Mouse (Mus musculus) stomach, embryonic 15.5 days (tissue): Measurements from ENCODE around the gene Mbnl3. TPM values are rescaled to one million over a fixed set of nuclear protein-coding genes. Genes with fewer than 3 reads are reported as not detected.

Experiments used
- ATAC-seq: fragments of 200-750 bp; cut with Nextera tagmentation; 2 replicates; pipeline ENCODE4 v1.8.0; 2017; ENCODE audit warnings: low read depth, moderate number of reproducible peaks, moderate TSS enrichment; ENCODE audit not compliant: insufficient read depth, low FRiP score
- H3K27ac ChIP-seq: fragments of 300-500 bp; sonication (generic); 2 replicates; pipeline ENCODE4 v1.5.1; 2015; ENCODE audit warnings: mild to moderate bottlenecking, inconsistent platforms
- H3K27me3 ChIP-seq: fragments of 300-500 bp; sonication (generic); replicated peaks from 2 replicates; pipeline ENCODE4 v1.6.1; 2015; ENCODE audit warnings: inconsistent platforms
- H3K36me3 ChIP-seq: fragments of 300-500 bp; sonication (generic); 2 replicates; pipeline ENCODE4 v1.6.1; 2015; ENCODE audit warnings: inconsistent platforms
- H3K4me1 ChIP-seq: fragments of 300-500 bp; sonication (generic); 2 replicates; pipeline ENCODE4 v1.6.1; 2015; ENCODE audit warnings: inconsistent platforms
- H3K4me2 ChIP-seq: fragments of 300-500 bp; sonication (generic); 2 replicates; pipeline ENCODE4 v1.6.1; 2015; ENCODE audit warnings: mild to moderate bottlenecking, inconsistent platforms
- H3K4me3 ChIP-seq: fragments of 300-500 bp; sonication (generic); replicated peaks from 2 replicates; pipeline ENCODE4 v1.5.1; 2015; ENCODE audit warnings: inconsistent platforms
- H3K9ac ChIP-seq: fragments of 300-500 bp; sonication (generic); 2 replicates; pipeline ENCODE4 v1.6.1; 2015; ENCODE audit warnings: inconsistent platforms
- H3K9me3 ChIP-seq: fragments of 300-500 bp; sonication (generic); 2 replicates; pipeline ENCODE4 v1.6.1; 2016; ENCODE audit warnings: inconsistent platforms
- WGBS: fragments of 180-500 bp; shearing (Covaris S2); methylation state at CpG from one replicate; pipeline ENCODE4 v1.1.7; 2015; 5-methylcytosine and 5-hydroxymethylcytosine counted together
- microRNA-seq: library from miRNA; unstranded; fragments of <30 nt; microRNA quantifications from one replicate; pipeline ENCODE4, GENCODE M21; 2016
- polyA plus RNA-seq: library from polyadenylated mRNA; unstranded; fragments of >200 nt; fragmentation: Nextera tagmentation; extraction: Ambion mirVana; gene quantifications from 2 replicates; pipeline ENCODE4 v1.2.1, GENCODE M21; 2015

The Mbnl3 gene
- polyA plus RNA-seq, 1 experiment from 2014 or later, result 10.9 TPM

DNA sequence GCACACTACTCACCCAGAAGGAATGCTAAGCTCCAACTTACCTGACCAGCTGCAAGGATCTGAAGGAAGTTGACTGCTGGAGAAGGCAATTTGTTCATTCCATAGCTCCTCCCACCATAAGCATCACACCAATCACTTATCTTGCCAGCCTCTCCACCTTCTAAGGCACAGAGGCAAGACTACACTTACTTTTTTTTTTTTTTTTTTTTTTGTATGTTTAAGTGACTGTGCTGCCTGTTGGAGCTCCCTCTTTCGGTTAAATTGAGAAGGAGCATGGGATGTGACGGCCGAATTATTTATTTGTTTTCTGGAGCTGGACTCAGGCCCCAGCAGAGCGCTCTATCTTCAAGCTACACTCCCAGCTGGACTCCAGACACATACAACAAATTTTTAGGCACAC is 60.0 kb downstream of the Mbnl3 start:
- Histone ChIP-seq H3K27ac (no peak overlapping the region), H3K27me3 (no peaks in the 10 kb centered on the region), H3K36me3 (no peaks in the 10 kb centered on the region), H3K4me3 (no peak overlapping the region), H3K9ac (no peak overlapping the region), H3K9me3 (no peaks in the 10 kb centered on the region), H3K4me1 (no peaks in the 10 kb centered on the region), H3K4me2 (no peak overlapping the region)
- WGBS, result 35% methylated on average over 4 of the region's 4 CpGs
- ATAC-seq, result no peak

DNA sequence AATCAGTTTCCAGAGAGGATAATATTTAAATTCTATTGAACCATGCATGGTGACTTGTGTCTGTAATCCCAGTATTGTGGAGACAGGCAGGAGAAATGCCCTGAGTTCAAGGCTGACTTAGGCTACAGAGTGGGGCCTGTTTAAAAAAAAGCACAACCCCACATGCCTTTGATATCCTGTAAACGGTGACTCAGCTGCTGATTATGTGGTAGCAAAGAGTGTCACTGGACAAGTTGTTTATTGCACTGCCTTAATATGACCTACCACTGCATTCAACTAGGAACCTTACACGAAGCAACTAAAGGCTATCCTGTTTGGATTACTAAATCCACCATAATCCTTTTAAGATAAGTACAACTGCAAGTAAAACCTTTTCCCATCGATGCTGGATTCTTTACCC is 66.3 kb downstream of the Mbnl3 start:
- WGBS, result 35% methylated on average over 3 of the region's 3 CpGs
- no peaks in the 10 kb centered on the region for H3K36me3 ChIP-seq
- no peaks in the 10 kb centered on the region for H3K4me1 ChIP-seq
- no peak overlapping the region for H3K9ac ChIP-seq
- H3K27ac ChIP-seq, result no peak overlapping the region
- no peaks in the 10 kb centered on the region for H3K27me3 ChIP-seq
- H3K4me2 ChIP-seq, result no peak overlapping the region
- no peaks in the 10 kb centered on the region for H3K9me3 ChIP-seq
- ATAC-seq, result no peak
- H3K4me3 ChIP-seq, result no peak overlapping the region

DNA sequence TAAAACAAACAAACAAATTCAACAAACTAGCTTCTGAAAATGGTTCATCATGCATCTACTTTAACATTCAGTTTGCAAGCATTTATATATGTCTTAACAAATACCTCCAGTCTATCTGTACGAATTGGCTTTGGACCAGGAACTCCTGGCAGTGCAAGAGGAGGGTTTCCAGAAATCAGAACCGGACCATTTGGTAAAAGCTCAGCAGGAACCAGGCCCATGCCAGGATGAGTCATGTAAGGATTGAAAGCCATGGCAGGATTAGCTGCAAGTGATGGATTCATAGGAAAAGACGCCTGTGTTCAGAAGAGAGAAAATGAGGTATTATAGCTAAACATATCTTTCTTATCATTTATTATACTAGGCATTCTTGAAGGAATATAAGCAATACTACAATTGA is 75.0 kb downstream of the Mbnl3 start:
- Histone ChIP-seq H3K4me3 (no peak overlapping the region), H3K4me2 (no peak overlapping the region), H3K27me3 (no peaks in the 10 kb centered on the region), H3K36me3 (no peaks in the 10 kb centered on the region), H3K9me3 (no peaks in the 10 kb centered on the region), H3K4me1 (no peaks in the 10 kb centered on the region), H3K27ac (no peak overlapping the region), H3K9ac (no peak overlapping the region)
- ATAC-seq, result no peak
- WGBS, result 79% methylated on average over 3 of the region's 3 CpGs

DNA sequence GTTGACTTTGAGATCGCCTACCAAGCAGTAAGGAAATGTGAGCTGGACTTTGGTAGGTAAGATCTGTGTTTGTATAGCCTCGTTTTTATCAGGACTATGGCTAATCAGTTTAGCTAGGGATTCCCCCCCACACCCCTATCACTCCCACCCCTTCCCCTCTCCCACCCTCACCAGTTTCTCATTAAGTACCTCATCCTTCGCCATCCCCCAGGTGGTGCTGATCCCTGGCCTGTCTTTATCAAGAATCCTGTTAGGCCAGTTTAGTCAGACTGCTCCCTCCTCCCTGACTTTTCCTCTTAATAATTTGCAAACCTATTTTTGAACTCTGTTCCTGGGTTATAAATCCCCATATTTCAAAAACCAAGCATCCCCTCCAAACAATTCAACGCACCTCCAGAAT is 103.6 kb downstream of the Mbnl3 start:
- Histone ChIP-seq H3K9ac (no peak overlapping the region), H3K4me2 (no peak overlapping the region), H3K36me3 (no peaks in the 10 kb centered on the region), H3K9me3 (no peaks in the 10 kb centered on the region), H3K4me1 (no peaks in the 10 kb centered on the region), H3K4me3 (no peak overlapping the region), H3K27ac (no peak overlapping the region), H3K27me3 (no peaks in the 10 kb centered on the region)
- no peak for ATAC-seq
- 59% methylated on average over 4 of the region's 4 CpGs for WGBS

DNA sequence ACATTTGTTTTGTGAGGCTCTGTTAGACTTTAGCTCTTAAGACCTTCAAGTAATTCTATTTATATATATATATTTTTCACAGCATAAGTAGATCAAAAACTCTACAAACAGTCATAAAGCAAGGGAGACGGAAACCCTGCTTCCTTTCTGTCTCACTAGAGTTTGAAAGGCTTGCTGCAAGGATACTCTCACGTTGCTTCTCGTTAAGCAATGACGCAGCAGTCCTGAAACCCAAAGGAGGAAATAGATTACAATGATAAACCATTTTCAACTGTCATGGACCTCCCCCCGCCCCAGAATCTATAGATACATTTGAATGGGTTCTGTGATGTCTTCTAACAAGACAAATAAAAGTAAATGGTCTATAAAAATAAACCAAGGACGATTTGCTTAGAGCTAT is 121.4 kb downstream of the Mbnl3 start:
- Histone ChIP-seq H3K4me1 (no peaks in the 10 kb centered on the region), H3K9ac (no peak overlapping the region), H3K27me3 (no peaks in the 10 kb centered on the region), H3K36me3 (no peaks in the 10 kb centered on the region), H3K27ac (no peak overlapping the region), H3K9me3 (no peaks in the 10 kb centered on the region), H3K4me2 (no peak overlapping the region), H3K4me3 (no peak overlapping the region)
- WGBS, result 66% methylated on average over 6 of the region's 6 CpGs
- no peak for ATAC-seq

DNA sequence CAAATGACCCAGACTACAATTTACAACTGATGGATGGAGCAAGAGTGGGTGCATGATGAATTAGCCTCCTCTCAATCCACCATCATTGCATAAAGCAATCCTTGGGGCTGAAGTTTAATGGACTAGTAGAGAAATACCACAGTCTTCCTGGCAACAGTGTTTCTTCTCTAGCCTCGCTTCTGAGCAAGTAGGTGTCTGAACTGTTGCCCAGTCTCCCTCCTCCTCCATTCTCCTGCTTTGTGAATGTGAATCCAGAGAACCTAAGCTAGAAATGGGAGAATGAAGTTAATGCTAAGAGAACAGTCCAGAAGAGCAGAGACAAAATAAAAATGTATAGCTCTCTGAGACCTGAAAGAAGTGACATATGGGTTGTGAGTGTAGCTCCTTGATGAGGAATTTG is 122.1 kb downstream of the Mbnl3 start:
- H3K4me1 ChIP-seq, result no peaks in the 10 kb centered on the region
- no peaks in the 10 kb centered on the region for H3K36me3 ChIP-seq
- WGBS, result 54% methylated on average over 1 of the region's 1 CpGs
- H3K27me3 ChIP-seq, result no peaks in the 10 kb centered on the region
- ATAC-seq, result no peak
- H3K27ac ChIP-seq, result no peak overlapping the region
- H3K4me2 ChIP-seq, result no peak overlapping the region
- no peaks in the 10 kb centered on the region for H3K9me3 ChIP-seq
- H3K4me3 ChIP-seq, result no peak overlapping the region
- H3K9ac ChIP-seq, result no peak overlapping the region

DNA sequence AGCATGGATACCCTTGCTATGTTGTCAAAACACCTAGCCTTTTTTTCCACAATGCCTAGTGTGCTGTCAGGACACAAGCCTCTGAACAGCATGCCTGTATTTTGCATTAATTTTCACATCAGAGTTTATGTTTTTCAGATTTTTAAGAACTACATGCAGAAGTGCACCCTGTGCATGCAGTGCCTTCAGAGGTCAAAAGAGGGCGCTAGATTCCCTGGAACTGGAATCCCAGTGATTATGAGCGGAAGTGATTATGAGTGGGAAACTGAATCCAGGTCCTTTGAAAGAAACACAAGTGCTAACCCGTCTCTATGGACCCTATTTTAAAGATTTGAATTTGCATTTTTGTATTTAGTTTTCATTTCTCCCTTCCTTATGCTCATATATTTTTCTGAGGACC is 129.6 kb downstream of the Mbnl3 start:
- Histone ChIP-seq H3K27me3 (no peaks in the 10 kb centered on the region), H3K9me3 (no peaks in the 10 kb centered on the region), H3K4me3 (no peak overlapping the region), H3K36me3 (no peaks in the 10 kb centered on the region), H3K9ac (no peak overlapping the region), H3K4me1 (no peaks in the 10 kb centered on the region), H3K4me2 (no peak overlapping the region), H3K27ac (no peak overlapping the region)
- WGBS, result 35% methylated on average over 3 of the region's 3 CpGs
- ATAC-seq, result no peak

Small RNA genes within 50 kb of the gene (microRNA-seq; reads per million reads assigned to microRNA genes)
- gene Gm23417, result not detected

Other genes starting within 250 kb of the Mbnl3 start
- 18.4 and 19.8 TPM in 2 replicates for gene Rap2c, start 188.5 kb downstream of the Mbnl3 start, polyA plus RNA-seq